Mouse (Mus musculus) stomach, embryonic 14.5 days (tissue): ENCODE measurements at regions not wholly inside any gene's neighbourhood (a gene's known extent, or its start where the extent isn't known, plus 50 kb on each side); places are given as distances from the start of the nearest gene placed in this dataset.

Experiments used
- ATAC-seq: fragments of 200-750 bp; cut with Nextera tagmentation; 2 replicates; pipeline ENCODE4 v1.8.0; 2017; ENCODE audit warnings: low read depth, moderate TSS enrichment; ENCODE audit not compliant: insufficient number of reproducible peaks, insufficient read depth, low FRiP score
- H3K27ac ChIP-seq: fragments of 300-500 bp; sonication (generic); 2 replicates; pipeline ENCODE4 v1.5.1; 2014; ENCODE audit warnings: mild to moderate bottlenecking, low read length, moderate library complexity, mixed read lengths
- H3K27me3 ChIP-seq: fragments of 300-500 bp; sonication (generic); 2 replicates; pipeline ENCODE4 v1.6.1; 2014; ENCODE audit warnings: low read length, control low read depth, mixed read lengths; ENCODE audit not compliant: control insufficient read depth, insufficient read depth
- H3K36me3 ChIP-seq: fragments of 300-500 bp; sonication (generic); 2 replicates; pipeline ENCODE4 v1.6.1; 2014; ENCODE audit warnings: mild to moderate bottlenecking, control low read depth, low read length, moderate library complexity, mixed read lengths; ENCODE audit not compliant: control insufficient read depth, insufficient read depth
- H3K4me1 ChIP-seq: fragments of 300-500 bp; sonication (generic); 2 replicates; pipeline ENCODE4 v1.6.1; 2014; ENCODE audit warnings: low read length, control low read depth, mixed read lengths; ENCODE audit not compliant: control insufficient read depth, insufficient read depth
- H3K4me2 ChIP-seq: fragments of 300-500 bp; sonication (generic); replicated peaks from 2 replicates; pipeline ENCODE4 v1.6.1; 2014; ENCODE audit warnings: low read depth, low read length, control low read depth
- H3K4me3 ChIP-seq: fragments of 300-500 bp; sonication (generic); 2 replicates; pipeline ENCODE4 v1.5.1; 2014; ENCODE audit warnings: low read depth, low read length, control low read depth
- H3K9ac ChIP-seq: fragments of 300-500 bp; sonication (generic); replicated peaks from 2 replicates; pipeline ENCODE4 v1.6.1; 2014; ENCODE audit warnings: low read depth, mild to moderate bottlenecking, control low read depth, low read length, moderate library complexity, mixed read lengths
- H3K9me3 ChIP-seq: fragments of 300-500 bp; sonication (generic); 2 replicates; pipeline ENCODE4 v1.6.1; 2016; ENCODE audit warnings: low read depth, low read length, control low read depth; ENCODE audit not compliant: control insufficient read depth
- WGBS: fragments of 180-500 bp; shearing (Covaris S2); extraction: QIAGEN DNeasy Blood & Tissue Kit; methylation state at CpG from one replicate; pipeline ENCODE4 v1.1.7; 2014; 5-methylcytosine and 5-hydroxymethylcytosine counted together

DNA sequence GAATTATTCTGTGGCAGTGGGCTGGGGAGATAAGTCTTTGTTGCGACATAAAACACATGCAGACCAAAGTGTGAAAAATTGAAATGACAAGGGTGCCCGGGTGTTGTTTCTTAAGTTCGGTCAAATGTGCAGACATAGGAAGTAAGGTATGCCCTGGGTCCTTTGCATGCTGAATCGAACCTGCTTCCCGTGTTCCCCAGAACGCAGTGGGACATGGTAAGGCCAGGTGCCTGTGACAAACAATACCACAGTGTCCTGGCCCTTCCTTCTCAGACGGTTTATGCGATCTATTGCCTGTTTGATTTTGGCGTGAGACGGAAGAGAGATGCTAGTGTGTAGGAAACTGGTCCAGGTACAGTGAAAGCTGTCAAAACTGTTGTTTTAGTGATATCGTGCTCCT is 1022.1 kb downstream of the Adgrl2 start:
- no peak for ATAC-seq
- Histone ChIP-seq H3K9me3 (no peaks in the 10 kb centered on the region), H3K4me2 (no peak overlapping the region), H3K36me3 (no peaks in the 10 kb centered on the region), H3K4me1 (no peaks in the 10 kb centered on the region), H3K27me3 (no peaks in the 10 kb centered on the region), H3K27ac (no peak overlapping the region), H3K4me3 (no peak overlapping the region), H3K9ac (no peak overlapping the region)
- WGBS = 89% methylated on average over 11 of the region's 11 CpGs

DNA sequence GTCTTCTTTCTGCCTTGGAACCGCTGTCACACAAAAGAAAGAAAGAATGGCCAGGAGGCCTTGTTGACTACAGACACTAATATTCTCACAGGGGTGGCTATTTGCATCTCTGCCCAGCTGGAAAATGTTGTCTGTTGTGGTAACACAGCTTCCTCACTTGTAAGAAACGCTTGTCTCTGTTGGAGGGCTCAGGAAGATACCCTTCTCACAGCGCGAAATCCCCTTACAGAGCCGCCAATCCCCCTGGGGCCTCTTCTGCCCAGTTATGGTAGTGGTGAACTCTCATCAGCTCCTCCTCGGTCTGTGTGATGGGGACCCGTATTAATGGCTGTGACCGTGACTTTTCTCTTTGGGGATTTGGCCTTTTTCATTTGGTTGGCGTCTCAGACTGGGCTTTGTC is 1022.5 kb downstream of the Adgrl2 start:
- ATAC-seq = no peak
- no peaks in the 10 kb centered on the region for H3K27me3 ChIP-seq
- H3K9me3 ChIP-seq = no peaks in the 10 kb centered on the region
- 68% methylated on average over 9 of the region's 9 CpGs for WGBS
- H3K4me1 ChIP-seq = no peaks in the 10 kb centered on the region
- H3K27ac ChIP-seq = no peak overlapping the region
- no peak overlapping the region for H3K4me3 ChIP-seq
- no peak overlapping the region for H3K9ac ChIP-seq
- no peaks in the 10 kb centered on the region for H3K36me3 ChIP-seq
- no peak overlapping the region for H3K4me2 ChIP-seq

GRCm38 (mm10) chr3:147967261-147967660 is 1023.1 kb downstream of the Adgrl2 start:
- Histone ChIP-seq H3K4me3 (no peak overlapping the region), H3K36me3 (no peaks in the 10 kb centered on the region), H3K9me3 (no peaks in the 10 kb centered on the region), H3K27me3 (no peaks in the 10 kb centered on the region), H3K4me1 (no peaks in the 10 kb centered on the region), H3K9ac (no peak overlapping the region), H3K27ac (no peak overlapping the region), H3K4me2 (no peak overlapping the region)
- WGBS = 92% methylated on average over 3 of the region's 3 CpGs
- ATAC-seq = no peak

DNA sequence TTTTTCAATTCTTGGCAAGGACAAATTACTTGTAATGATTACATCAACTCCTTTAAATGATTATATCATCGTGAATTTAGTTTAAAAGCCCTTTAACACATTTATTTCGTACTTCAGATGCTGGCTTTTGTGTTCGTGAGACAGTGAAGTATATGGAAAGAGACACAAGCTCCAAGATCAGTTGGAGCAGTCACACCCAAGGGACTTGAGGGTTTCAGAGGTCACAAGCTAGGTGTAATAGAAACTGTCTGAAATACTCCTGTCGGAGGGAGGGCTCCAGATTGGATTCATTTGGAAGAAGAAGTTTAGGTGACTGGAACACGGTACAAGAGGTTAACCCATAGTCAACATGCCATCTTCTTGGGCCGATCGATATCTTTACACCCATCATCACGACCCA is 1023.5 kb downstream of the Adgrl2 start:
- WGBS = 84% methylated on average over 8 of the region's 8 CpGs
- Histone ChIP-seq H3K36me3 (no peaks in the 10 kb centered on the region), H3K4me2 (no peak overlapping the region), H3K4me1 (no peaks in the 10 kb centered on the region), H3K27me3 (no peaks in the 10 kb centered on the region), H3K4me3 (no peak overlapping the region), H3K9ac (no peak overlapping the region), H3K9me3 (no peaks in the 10 kb centered on the region), H3K27ac (no peak overlapping the region)
- ATAC-seq = no peak

- 79% methylated on average over 12 of the region's 12 CpGs for WGBS
Measured at GRCm38 (mm10) chr3:147966379-147966778, 1024.0 kb downstream of the Adgrl2 start.

DNA sequence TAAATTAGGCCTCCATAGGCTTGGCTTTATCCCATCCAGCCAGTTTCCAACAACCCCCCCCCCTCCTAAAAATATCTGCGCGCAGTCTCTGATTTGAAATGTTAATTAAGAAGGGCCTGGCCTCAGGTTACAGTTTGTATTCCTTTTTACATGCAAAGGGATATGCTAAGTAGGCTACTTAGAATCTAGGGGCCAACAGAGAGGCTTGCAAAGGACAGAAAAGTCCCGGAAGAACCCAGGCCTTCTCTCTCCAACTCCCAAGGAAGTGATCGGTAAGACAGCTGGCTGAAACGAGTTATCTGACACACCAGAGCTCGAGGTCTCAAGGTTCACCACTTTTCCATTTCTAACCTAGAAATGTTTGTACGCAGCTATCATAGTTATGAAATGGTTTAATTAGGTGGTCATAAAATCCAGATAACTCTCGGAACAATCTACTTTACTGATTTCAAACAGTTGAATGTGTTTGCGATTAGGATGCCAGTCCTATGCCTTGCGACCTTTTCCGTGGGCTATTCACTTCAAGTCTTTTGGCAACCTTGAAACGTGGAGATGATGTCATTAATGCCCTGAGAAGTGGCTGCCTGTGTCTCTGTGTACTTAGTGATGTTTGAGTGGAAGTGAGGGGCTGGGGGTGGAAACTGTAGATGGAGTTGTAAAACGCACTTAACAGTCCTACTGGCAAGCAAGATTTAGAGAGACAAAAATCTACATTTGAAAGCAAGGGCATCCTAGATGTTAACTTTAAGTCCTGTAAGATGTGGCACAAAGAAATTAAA is 1026.5 kb downstream of the Adgrl2 start:
- Histone ChIP-seq H3K36me3 (no peaks in the 10 kb centered on the region), H3K27ac (no peak overlapping the region), H3K9me3 (no peaks in the 10 kb centered on the region), H3K4me3 (no peak overlapping the region), H3K27me3 (no peaks in the 10 kb centered on the region), H3K4me1 (no peaks in the 10 kb centered on the region), H3K4me2 (no peak overlapping the region), H3K9ac (no peak overlapping the region)
- WGBS = 41% methylated on average over 13 of the region's 13 CpGs
- no peak for ATAC-seq

More at GRCm38 (mm10) chr3:147966379-147966778, 1024.0 kb downstream of the Adgrl2 start:
- no peak for ATAC-seq
- Histone ChIP-seq H3K4me3 (no peak overlapping the region), H3K4me2 (no peak overlapping the region), H3K9ac (no peak overlapping the region), H3K27me3 (no peaks in the 10 kb centered on the region), H3K4me1 (no peaks in the 10 kb centered on the region), H3K27ac (no peak overlapping the region), H3K36me3 (no peaks in the 10 kb centered on the region), H3K9me3 (no peaks in the 10 kb centered on the region)

- no peaks in the 10 kb centered on the region for H3K36me3 ChIP-seq
- WGBS = 32% methylated on average over 13 of the region's 13 CpGs
- ATAC-seq = no peak
- no peak overlapping the region for H3K9ac ChIP-seq
- H3K4me2 ChIP-seq = no peak overlapping the region
- no peaks in the 10 kb centered on the region for H3K4me1 ChIP-seq
- H3K4me3 ChIP-seq = no peak overlapping the region
- no peaks in the 10 kb centered on the region for H3K27me3 ChIP-seq
- no peak overlapping the region for H3K27ac ChIP-seq
- no peaks in the 10 kb centered on the region for H3K9me3 ChIP-seq
Measured at GRCm38 (mm10) chr3:147948041-147948592, 1042.2 kb downstream of the Adgrl2 start.

DNA sequence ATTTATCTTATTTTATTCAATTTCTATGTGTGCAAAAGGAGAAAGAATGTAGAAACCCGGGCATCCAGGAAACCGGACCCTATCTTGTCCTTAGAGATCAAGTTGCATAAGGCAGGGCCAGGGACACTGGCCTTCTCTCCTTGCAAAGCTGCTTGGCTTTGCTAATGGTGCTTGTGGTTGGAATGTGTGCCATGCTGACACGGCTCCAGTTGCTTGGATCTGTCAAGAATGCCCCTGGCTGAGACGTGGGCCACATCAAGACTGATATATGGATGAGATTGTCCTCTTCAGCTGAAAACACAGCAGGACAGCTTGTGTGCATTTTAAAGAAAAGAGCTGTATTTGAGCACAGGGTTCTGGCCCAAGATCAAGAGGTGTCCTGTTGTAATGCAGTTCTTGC is 1047.0 kb downstream of the Adgrl2 start:
- H3K27ac ChIP-seq = no peak overlapping the region
- no peak for ATAC-seq
- H3K4me3 ChIP-seq = no peak overlapping the region
- H3K9ac ChIP-seq = no peak overlapping the region
- no peaks in the 10 kb centered on the region for H3K27me3 ChIP-seq
- 70% methylated on average over 4 of the region's 4 CpGs for WGBS
- H3K36me3 ChIP-seq = no peaks in the 10 kb centered on the region
- H3K4me1 ChIP-seq = no peaks in the 10 kb centered on the region
- H3K4me2 ChIP-seq = no peak overlapping the region
- H3K9me3 ChIP-seq = no peaks in the 10 kb centered on the region

DNA sequence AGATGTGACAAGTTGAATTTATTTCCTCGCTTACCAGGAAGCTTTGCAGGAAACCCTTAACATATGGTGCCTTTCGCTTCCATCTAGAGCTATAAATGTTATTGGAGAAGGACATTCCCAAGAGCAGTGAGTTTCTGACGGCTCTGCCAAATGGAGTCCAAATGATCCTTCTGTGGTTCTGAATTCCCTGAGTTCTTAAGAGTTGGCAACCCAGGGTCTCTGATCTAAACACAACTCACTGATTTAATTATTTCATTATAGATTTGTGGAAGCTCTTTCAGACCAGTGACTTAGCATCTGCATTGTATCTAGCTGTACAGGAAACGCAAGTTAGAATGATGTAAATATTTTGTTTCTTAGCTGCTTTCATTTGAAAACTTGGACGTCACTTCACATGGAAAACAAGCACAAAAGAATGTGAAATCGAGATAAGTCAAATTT is 1059.5 kb downstream of the Adgrl2 start:
- Histone ChIP-seq H3K27ac (no peak overlapping the region), H3K4me2 (no peak overlapping the region), H3K4me3 (no peak overlapping the region), H3K27me3 (no peaks in the 10 kb centered on the region), H3K4me1 (no peaks in the 10 kb centered on the region), H3K9me3 (no peaks in the 10 kb centered on the region), H3K9ac (no peak overlapping the region), H3K36me3 (no peaks in the 10 kb centered on the region)
- 32% methylated on average over 6 of the region's 6 CpGs for WGBS
- no peak for ATAC-seq
